Mouse (Mus musculus) lung, postnatal 0 days (tissue): ENCODE measurements around the gene Arsg.
A peak's percentile ranks its signal among the peaks of the same experiment; 100 is the strongest.
"Not testable (repeated sequence)": the region's sequence is repeated elsewhere in the genome, so short reads cannot be mapped to it uniquely, and the experiment has no call there.

ENCODE experiments used
- CTCF ChIP-seq: IDR thresholded peaks from 2 replicates; pipeline ENCODE4 v1.5.1; 2016; ENCODE audit warnings: antibody characterized with exemption, mild to moderate bottlenecking
- EP300 ChIP-seq: IDR thresholded peaks from 2 replicates; pipeline ENCODE4 v1.6.1; 2016; ENCODE audit warnings: antibody characterized with exemption, mild to moderate bottlenecking, control low read depth

- TF ChIP-seq CTCF: peak; percentile 75
- not testable (repeated sequence) for TF ChIP-seq EP300
These were observed 145.9 kb downstream of the Arsg start for GRCm38 (mm10) chr11:109619055-109619454.
